Mouse (Mus musculus) T-helper 2 cell (primary cell): ENCODE data around the gene Gtpbp3.

ENCODE experiments used
- in situ Hi-C: fragments of 300-600 bp; cut with MboI, MseI; formaldehyde crosslinking; loops from one replicate; pipeline ENCODE4 v1.15.1; 2025; ENCODE audit warnings: high pct_unique_total_duplicates

Gtpbp3 gene

GRCm38 (mm10) chr8:71487691-71488445, at the start of gene Gtpbp3:
Gene Gtpbp3 (plus strand): TSS chr8:71488103.
- in situ Hi-C loops, result loop anchor here (5.0 kb wide), 2 partner anchors 49 to 816 kb away; partner anchors contain the start of genes Bst2 and Lsm4

GRCm38 (mm10) chr8:71441404-71441803, 46.5 kb upstream of the Gtpbp3 start:
- in situ Hi-C loops, result loop anchor here (5.0 kb wide), 1 partner anchor 81 kb away; no protein-coding TSS in a partner anchor

- in situ Hi-C loops, result no loop called here
These were observed 42.8 kb upstream of the Gtpbp3 start for GRCm38 (mm10) chr8:71445096-71445495.

GRCm38 (mm10) chr8:71451337-71451736, 36.6 kb upstream of the Gtpbp3 start:
- in situ Hi-C loops, result loop anchor here (25.0 kb wide), 1 partner anchor 1089 kb away; the partner anchor contains the start of genes Comp and Upf1

- in situ Hi-C loops, result loop anchor here (25.0 kb wide), 1 partner anchor 1089 kb away; the partner anchor contains the start of genes Comp and Upf1
These were observed 36.1 kb upstream of the Gtpbp3 start for GRCm38 (mm10) chr8:71451777-71452176.

GRCm38 (mm10) chr8:71452669-71453068, 35.2 kb upstream of the Gtpbp3 start:
- in situ Hi-C loops, result loop anchor here (25.0 kb wide), 1 partner anchor 1090 kb away; the partner anchor contains the start of genes Comp and Upf1

GRCm38 (mm10) chr8:71454668-71455067, 33.2 kb upstream of the Gtpbp3 start:
- in situ Hi-C loops, result loop anchor here (25.0 kb wide), 1 partner anchor 1092 kb away; the partner anchor contains the start of genes Comp and Upf1

GRCm38 (mm10) chr8:71456906-71457305, 31.0 kb upstream of the Gtpbp3 start:
- in situ Hi-C loops, result loop anchor here (25.0 kb wide), 1 partner anchor 1095 kb away; the partner anchor contains the start of genes Comp and Upf1

GRCm38 (mm10) chr8:71457659-71458270, 30.1 kb upstream of the Gtpbp3 start:
- in situ Hi-C loops, result loop anchor here (25.0 kb wide), 1 partner anchor 1095 kb away; the partner anchor contains the start of genes Comp and Upf1

- in situ Hi-C loops, result loop anchor here (5.0 to 25.0 kb wide), 3 partner anchors 88 to 1098 kb away; partner anchors contain the start of genes Comp, Ocel1, Rpl18a and Slc5a5
These were observed 27.2 kb upstream of the Gtpbp3 start for GRCm38 (mm10) chr8:71460716-71461115.

- in situ Hi-C loops, result loop anchor here (5.0 to 25.0 kb wide), 3 partner anchors 89 to 1099 kb away; partner anchors contain the start of genes Comp, Ocel1, Rpl18a and Slc5a5
These were observed 26.6 kb upstream of the Gtpbp3 start for GRCm38 (mm10) chr8:71461152-71461840.

GRCm38 (mm10) chr8:71462191-71462590, 25.7 kb upstream of the Gtpbp3 start:
- in situ Hi-C loops, result loop anchor here (5.0 to 25.0 kb wide), 3 partner anchors 90 to 1100 kb away; partner anchors contain the start of genes Comp, Ocel1, Rpl18a and Slc5a5

- in situ Hi-C loops, result loop anchor here (5.0 to 25.0 kb wide), 3 partner anchors 90 to 1100 kb away; partner anchors contain the start of genes Comp, Ocel1, Rpl18a and Slc5a5
These were observed 25.1 kb upstream of the Gtpbp3 start for GRCm38 (mm10) chr8:71462786-71463185.

GRCm38 (mm10) chr8:71463188-71464033, 24.5 kb upstream of the Gtpbp3 start, which contains the start of gene Abhd8:
Gene Abhd8 (minus strand): TSS chr8:71463655.
- in situ Hi-C loops, result loop anchor here (5.0 to 25.0 kb wide), 3 partner anchors 91 to 1101 kb away; partner anchors contain the start of genes Comp, Ocel1, Rpl18a and Slc5a5

GRCm38 (mm10) chr8:71464513-71465500, 23.1 kb upstream of the Gtpbp3 start, which contains the start of gene Mrpl34:
Gene Mrpl34 (plus strand): TSS chr8:71464959.
- in situ Hi-C loops, result loop anchor here (5.0 to 25.0 kb wide), 3 partner anchors 93 to 1103 kb away; partner anchors contain the start of genes Comp, Ocel1, Rpl18a and Slc5a5

- in situ Hi-C loops, result loop anchor here (10.0 to 25.0 kb wide), 2 partner anchors 571 to 1103 kb away; partner anchors contain the start of genes Comp, Rpl18a, Slc5a5 and Upf1
These were observed 22.2 kb upstream of the Gtpbp3 start for GRCm38 (mm10) chr8:71465733-71466132.

- in situ Hi-C loops, result loop anchor here (10.0 to 25.0 kb wide), 2 partner anchors 571 to 1104 kb away; partner anchors contain the start of genes Comp, Rpl18a, Slc5a5 and Upf1
These were observed 21.7 kb upstream of the Gtpbp3 start for GRCm38 (mm10) chr8:71466198-71466597.

GRCm38 (mm10) chr8:71467201-71467600, 20.7 kb upstream of the Gtpbp3 start:
- in situ Hi-C loops, result loop anchor here (10.0 to 25.0 kb wide), 2 partner anchors 572 to 1105 kb away; partner anchors contain the start of genes Comp, Rpl18a, Slc5a5 and Upf1
